Mouse (Mus musculus) thymus, postnatal 10 days (tissue): Measurements from ENCODE around the gene Pknox1.
"Not testable (repeated sequence)": the region's sequence is repeated elsewhere in the genome, so short reads cannot be mapped to it uniquely, and the experiment has no call there.

ENCODE experiments used
- DNase-seq, 2 experiments: peaks; one replicate each; pipeline ENCODE4 v3.0.0; 2021; ENCODE audit warnings: low spot score in 2 of 2

The Pknox1 gene

GRCm38 (mm10) chr17:31595077-31595476, 30.5 kb downstream of the Pknox1 start:
- no peak for DNase-seq

DNA sequence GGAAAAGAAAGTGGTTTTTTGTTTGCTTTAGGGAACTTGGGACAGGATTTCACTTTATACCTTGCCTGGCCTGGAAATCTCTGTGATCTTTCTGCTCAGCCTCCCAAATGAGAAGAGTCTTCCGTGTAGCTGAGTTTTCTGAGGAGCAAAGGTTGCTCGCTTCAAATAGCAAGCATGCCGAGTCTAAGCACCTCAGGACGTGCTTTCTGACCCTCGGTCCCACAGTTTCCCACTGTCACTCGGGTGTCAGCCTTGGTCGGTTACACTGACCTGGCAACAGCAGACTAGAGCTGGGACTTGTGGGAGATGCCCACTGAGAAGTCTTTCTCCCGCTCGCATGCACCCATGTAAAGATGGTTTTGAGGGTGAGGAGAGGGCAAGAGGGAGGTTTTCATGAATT, 33.4 kb downstream of the Pknox1 start:
- no peak for DNase-seq

GRCm38 (mm10) chr17:31598593-31598992, 34.1 kb downstream of the Pknox1 start:
- no peak for DNase-seq

DNA sequence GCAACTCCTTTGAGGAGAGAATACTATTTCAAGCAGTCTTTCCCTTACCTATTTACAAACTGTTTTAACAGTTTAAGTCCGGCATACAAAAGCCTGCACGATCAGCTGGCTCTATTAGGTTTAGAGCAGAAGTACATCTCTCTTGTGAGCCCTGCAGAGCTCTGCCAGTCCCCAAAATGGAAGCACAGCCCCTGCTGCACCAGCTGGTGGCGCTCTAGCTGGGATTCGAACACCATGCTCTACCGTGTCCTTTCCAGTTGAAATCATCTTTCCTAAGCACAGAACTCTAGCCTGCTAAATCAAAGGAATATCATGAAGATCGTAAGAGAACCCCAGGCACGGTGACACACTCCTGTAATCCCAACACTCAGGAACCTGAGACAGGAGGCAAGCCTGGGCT, 41.9 kb downstream of the Pknox1 start:
- DNase-seq = no peak

GRCm38 (mm10) chr17:31607256-31607951, 42.9 kb downstream of the Pknox1 start:
- no peak for DNase-seq

GRCm38 (mm10) chr17:31609173-31609572, 44.6 kb downstream of the Pknox1 start:
- DNase-seq = not testable (repeated sequence)

DNA sequence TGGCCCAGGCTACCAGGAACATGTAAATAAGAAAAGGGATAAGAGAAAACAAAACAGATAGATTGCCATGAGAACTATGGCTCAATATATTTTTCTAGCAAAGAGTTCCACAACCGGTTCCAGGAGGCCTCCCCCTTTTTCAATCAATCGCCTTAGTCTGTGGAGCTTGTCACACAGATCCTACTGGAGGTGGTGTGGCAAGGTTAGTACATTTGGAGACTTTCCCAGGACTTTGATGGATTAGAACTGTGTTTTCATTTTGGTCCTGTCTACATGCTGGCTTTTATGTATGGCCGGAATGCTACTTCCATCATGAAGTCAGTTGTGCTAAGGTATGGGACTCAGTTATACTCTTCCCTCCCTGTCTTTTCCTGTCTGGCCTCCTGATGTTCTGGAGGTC, 45.4 kb downstream of the Pknox1 start:
- DNase-seq = no peak

- no peak for DNase-seq
Observed at GRCm38 (mm10) chr17:31613086-31613755, 48.7 kb downstream of the Pknox1 start.

- DNase-seq = no peak
Observed at GRCm38 (mm10) chr17:31623101-31623500, 58.6 kb downstream of the Pknox1 start.

DNA sequence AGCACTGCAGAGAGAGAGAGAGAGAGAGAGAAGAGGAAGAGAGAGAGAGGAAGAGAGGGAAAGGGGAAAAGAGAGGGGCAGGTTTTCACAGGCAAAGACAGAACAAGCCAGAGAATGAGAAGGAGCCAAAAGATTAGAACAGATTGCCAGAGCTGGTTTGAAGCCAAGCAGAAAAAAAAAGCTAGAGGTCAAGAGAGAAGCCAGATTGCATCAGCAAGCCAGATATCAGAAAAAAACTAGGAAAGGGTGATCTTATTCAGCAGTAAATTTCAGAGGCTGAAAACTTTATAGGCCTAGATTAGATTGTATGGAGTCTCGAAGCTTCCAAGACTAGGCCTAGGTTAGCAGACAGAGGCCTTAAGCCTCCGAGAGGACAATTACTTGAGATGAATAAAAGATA, 63.4 kb downstream of the Pknox1 start:
- no peak for DNase-seq

GRCm38 (mm10) chr17:31631081-31631800, 66.7 kb downstream of the Pknox1 start:
- no peak for DNase-seq

DNA sequence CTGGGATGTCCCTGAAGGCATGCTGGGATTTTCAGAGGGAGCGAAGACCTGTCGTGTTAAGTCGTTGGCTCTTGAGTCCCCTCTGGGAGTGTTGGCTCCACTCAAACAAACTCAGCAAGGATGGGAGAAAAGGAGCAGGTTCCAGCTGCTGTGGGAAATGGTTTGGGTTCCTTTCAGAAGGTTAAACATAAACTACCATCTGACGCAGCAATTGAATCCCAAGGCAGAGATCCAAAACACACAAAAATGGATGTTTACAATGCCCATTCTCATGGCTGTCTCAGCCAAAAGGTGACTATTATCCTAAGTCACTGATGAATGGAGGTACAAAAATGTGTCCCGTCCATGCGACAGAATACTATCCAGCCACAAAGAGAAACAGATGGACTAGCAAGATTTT, 68.5 kb downstream of the Pknox1 start:
- DNase-seq = no peak

GRCm38 (mm10) chr17:31634896-31635295, 70.4 kb downstream of the Pknox1 start:
- DNase-seq = no peak

DNA sequence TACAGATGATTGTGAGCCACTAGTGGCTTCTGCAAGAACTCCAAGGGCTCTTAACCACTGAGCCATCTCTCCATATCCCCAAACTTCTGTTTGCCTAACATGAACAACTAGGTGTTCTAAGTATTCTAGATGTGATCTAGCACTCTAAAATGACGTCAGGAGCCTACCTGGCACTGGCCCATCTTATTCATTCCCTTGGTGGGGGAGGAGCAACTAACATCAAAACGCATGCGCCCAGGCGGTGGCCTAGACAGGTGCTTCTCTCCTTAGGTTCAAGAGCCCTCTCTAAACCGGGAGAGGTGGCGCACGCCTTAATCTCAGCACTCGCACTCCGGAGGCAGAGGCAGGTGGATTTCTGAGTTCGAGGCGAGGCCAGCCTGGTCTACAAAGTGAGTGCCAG, 71.2 kb downstream of the Pknox1 start:
- no peak for DNase-seq

GRCm38 (mm10) chr17:31636277-31636941, 71.9 kb downstream of the Pknox1 start:
- no peak for DNase-seq

DNA sequence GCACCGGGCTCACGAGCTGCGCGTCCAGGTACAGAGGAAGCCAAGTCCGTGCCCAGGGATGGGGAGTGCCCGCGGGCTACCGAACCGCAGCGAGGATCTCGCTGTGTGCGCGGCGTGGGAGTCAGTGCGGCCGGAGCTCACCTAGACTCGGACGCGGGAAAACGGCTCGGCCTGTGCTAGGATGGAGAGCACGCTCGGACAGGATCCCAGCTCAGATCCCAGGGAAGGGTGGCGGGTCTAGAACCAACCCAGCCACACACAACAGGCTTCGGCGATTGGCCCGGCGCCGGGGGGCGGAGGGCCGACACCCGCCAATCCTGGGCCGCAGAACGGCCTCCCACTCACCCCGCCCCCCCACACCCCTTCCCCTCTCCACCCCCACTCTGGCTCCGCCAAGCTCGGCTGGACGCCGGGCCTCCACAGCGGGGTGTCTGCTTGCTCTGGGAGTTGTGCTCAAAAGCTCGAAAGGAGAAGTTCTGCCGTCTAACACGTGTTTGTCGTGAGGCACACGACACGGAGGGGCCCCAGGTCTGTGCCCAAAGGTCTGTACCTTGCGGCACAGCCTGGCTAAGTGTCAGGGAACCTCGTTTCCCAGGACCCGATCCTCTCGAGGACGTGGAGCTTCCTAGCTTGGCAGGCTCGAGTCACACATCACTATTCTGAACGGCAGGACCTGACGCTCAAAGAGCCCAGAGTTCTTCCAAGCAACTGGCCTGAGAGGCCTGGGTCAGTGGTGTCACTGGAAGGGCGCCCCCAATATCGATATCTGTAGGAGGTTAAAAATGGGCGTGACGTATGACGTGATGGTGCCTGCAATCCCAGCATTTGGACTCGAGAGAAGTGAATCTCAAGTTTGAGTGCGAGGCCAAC, 72.6 kb downstream of the Pknox1 start, which contains the start of gene Cbs:
Gene Cbs (minus strand): TSS at position 297 of the 870 bp plus-strand sequence.
- peak in 1 of 2 experiments; percentile 33 for DNase-seq

- no peak for DNase-seq
Observed at GRCm38 (mm10) chr17:31637866-31638570, 73.5 kb downstream of the Pknox1 start.

DNA sequence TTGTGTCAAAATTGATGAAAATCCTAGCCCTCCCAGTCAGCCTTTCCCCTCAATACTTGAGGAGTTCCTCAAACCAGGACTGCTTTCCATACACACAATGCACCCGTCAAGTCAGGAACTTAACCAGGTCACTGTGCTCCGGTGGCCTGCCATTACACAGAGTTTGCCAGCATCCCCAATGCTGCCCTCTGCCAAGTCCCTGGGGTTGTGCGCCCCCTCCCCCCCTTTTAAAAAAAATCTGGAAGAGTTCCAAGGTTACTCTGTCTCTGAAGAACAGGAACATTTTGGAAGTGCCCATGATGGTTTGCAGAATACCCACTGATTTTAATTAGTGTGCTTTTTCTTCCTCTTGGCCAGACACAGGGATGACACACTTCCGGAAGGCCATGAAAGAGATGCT, 75.1 kb downstream of the Pknox1 start:
- DNase-seq = no peak

- no peak for DNase-seq
Observed at GRCm38 (mm10) chr17:31642331-31642730, 77.8 kb downstream of the Pknox1 start.

GRCm38 (mm10) chr17:31642913-31643312, 78.4 kb downstream of the Pknox1 start:
- no peak for DNase-seq
